Mouse (Mus musculus) MN1 (cell line): ENCODE measurements around the gene Ltbp4.

Experiments
- DNase-seq: peaks from one replicate; pipeline ENCODE4 v3.0.0-alpha.2; 2016; ENCODE audit warnings: low spot score

The Ltbp4 gene

GRCm38 (mm10) chr7:27337175-27337853 lies at the start of gene Ltbp4:
Gene Ltbp4, minus strand, starts transcription at chr7:27337692.
- peak; percentile 64 for DNase-seq

DNA sequence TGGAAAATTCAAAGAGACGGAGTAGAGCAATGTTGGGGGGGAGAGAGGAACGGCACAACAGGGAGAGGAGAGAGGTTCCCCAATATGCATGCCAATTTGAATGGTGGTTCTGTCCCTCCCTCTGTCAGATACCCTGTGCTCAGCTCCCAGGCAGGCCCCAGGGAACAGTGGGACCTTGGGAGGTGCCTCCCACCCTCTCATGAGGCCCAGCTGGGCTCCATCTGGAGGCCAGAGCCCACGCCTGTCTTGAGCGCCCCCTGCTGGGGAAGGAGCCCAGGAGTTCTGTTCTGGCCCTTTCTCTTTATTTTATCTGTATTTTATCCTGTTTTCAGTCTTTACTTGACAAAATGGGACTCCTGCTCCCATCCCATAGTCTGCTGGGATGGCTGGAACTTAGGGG lies 47.2 kb upstream of the Ltbp4 start:
- DNase-seq: peak; percentile 11

DNA sequence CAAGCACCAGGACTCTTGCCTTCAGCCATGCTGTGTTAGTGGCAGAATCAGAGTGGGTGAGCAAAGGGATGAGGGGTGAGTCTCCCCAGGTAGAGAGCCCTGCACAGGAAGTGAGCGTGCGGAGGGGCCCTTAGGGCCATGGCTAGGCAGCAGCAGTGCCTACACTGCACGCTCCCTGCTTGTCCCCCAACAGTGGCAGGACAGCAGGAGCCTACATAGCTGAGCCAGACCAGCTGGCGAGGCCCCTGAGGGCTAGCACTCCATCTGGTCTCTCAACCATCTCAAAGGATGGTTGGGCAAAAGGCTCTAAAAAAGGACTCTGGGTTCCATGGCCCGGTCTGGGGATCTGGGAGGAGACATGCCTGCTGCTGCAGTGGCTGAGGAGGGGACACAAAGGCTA lies 46.6 kb upstream of the Ltbp4 start:
- no peak for DNase-seq

GRCm38 (mm10) chr7:27383233-27383632 lies 45.7 kb upstream of the Ltbp4 start:
- peak; percentile 32 for DNase-seq

- no peak for DNase-seq
Measured at GRCm38 (mm10) chr7:27381560-27381959, 44.1 kb upstream of the Ltbp4 start.

DNA sequence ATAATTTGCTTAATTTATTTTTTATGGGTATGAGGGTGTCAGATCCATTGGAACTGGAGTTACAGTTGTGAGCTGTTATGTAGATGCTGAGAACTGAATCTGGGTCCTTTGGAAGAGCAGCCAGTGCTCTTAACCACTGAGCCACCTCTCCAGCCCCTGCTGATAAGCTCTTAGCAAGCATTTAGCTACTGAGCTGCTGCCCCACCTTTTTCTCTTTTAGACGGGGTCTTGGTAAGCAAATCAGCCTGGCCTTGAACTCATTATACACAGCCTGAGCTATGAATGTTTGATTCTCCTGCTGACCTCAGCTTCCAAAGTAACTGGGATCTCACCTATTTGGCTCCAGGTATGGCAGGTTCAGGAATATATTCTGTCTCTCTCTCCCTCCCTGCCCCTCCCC lies 43.5 kb upstream of the Ltbp4 start:
- DNase-seq: no peak

DNA sequence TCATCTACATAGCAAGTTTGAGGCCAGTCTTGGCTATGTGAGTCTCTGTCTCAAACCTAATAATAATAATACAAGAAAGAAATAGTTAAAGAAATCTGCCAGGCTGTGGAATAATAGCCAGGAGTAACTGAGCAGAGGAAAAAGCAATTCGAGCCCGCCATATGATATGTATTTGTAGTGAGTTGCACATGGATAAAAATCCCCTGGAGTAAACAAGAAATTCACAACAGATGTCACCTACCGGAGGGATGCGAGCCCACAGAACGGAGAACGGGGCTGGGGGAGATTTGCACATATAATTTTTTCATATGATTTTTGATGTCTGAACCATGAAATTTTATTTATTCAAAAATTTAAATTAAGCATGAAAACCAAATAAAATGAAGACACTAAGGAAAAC lies 42.3 kb upstream of the Ltbp4 start:
- DNase-seq: no peak

DNA sequence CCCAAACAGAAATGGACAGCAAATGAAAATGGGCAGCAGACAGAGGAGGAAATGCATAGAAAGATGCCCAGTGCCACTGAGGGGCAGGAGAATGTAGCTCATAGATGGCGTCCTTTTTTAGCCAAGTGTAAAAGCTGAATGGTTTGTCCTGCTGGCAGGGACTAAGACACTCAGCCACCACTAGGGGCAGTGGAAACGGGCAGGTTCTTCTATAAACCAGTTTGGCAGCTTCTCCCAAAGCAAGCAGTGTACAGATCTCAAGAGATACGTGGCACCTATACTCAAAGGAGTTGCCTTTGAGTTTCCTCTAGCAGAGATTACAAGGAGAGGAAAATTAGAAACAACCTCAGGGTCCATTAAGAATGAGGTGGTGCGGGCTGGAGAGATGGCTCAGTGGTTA lies 40.9 kb upstream of the Ltbp4 start:
- DNase-seq: no peak

DNA sequence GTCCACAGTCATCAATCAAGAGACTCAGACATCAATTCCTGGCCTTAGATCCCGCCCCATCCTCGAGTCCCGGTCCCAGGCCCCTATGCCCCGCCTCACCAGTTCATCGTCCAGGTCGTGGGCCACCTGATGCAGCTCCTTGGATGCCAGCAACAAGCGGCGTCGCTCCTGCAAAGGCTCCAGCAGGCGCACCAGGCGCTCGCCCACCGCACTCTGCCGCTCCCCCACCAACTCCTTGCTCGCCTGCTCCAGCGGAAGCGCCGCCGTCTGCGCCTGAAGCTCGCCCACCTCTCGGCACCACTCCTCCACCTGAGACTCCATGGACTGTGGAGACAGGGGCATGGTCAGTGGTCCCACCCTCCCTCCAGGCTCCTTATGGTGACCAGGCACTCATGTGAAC lies 37.8 kb upstream of the Ltbp4 start:
- DNase-seq: no peak

GRCm38 (mm10) chr7:27371715-27372462 lies 34.4 kb upstream of the Ltbp4 start:
- DNase-seq: no peak

DNA sequence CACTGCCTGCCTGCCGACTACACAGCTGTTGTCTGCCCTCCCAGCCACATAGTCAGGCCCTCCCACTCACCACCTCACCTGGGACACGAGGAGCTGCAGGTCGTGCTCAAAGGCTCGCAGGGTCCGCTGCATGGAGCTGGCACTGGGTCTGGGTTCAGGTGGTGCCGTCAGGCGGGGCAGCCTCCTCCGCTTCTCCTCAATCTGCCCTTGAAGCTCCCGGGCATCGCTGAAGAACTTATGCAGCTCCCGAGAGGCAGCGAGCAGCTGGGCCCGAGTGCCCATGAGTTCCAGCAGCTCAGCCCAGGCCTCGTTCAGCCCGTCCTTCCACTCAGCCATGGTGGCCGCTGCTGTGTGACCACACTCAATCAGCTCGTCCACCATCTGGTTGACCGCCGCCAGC lies 31.6 kb upstream of the Ltbp4 start:
- no peak for DNase-seq

DNA sequence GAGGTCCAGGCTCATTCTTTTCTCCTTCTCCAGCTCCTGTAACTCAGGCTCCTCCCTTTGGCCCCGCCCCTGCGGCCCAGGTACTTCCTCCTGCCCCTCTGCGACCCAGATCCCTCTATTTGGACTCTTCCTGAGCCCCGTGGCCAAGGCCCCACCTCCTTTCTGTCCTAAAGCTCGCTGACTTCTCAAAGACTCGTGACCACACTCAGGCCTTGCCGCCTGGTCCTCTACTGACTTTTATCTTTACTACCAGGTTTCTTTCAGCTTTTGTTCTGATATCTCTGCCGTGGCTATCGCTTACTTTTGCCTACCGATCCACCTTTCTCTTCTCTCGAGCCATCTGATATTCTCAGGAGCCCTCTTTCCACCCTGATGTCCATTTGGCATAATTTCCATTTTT lies 30.5 kb upstream of the Ltbp4 start:
- no peak for DNase-seq

- no peak for DNase-seq
Measured at GRCm38 (mm10) chr7:27366082-27366844, 28.8 kb upstream of the Ltbp4 start.

DNA sequence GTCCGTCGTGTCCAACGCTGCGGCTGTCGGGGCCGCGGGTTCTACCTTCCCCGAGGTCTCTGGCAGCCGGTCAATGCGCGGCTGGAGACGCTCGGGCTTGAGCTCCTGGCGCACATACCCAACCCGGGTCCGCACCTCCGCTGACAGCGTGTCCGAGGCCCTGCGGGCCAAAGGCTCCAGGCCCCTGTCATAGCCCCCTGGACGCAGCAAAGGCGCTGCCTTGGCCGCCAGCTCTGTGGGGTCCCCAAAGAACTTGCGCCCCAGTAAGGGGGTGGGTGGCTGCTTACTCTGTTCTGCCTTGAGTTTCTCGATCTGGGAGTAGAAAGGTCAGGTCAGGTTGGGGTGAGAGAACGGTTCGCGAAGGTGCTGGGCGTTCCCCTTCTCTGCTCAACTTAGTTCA lies 26.9 kb upstream of the Ltbp4 start:
- no peak for DNase-seq

GRCm38 (mm10) chr7:27361283-27361946 lies 23.9 kb upstream of the Ltbp4 start:
- DNase-seq: peak; percentile 99

DNA sequence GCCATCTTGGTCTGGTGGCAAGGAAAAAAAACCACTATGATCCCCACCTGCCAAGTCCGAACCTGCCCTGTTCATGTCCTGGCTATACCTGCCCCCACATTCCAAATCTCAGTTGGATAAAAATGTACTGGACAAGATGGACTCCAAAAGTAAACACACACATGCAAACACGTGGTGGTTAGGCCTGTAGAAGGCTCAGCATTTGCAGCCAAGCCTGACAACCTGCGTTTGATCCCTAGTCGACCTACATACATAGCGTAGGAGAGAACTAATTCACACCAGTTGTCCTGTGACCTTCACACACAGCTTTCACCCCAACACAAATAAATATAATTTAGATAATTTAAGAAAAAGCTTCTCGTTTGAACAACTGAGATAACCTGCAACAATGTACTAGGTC lies 23.3 kb upstream of the Ltbp4 start:
- DNase-seq: no peak

DNA sequence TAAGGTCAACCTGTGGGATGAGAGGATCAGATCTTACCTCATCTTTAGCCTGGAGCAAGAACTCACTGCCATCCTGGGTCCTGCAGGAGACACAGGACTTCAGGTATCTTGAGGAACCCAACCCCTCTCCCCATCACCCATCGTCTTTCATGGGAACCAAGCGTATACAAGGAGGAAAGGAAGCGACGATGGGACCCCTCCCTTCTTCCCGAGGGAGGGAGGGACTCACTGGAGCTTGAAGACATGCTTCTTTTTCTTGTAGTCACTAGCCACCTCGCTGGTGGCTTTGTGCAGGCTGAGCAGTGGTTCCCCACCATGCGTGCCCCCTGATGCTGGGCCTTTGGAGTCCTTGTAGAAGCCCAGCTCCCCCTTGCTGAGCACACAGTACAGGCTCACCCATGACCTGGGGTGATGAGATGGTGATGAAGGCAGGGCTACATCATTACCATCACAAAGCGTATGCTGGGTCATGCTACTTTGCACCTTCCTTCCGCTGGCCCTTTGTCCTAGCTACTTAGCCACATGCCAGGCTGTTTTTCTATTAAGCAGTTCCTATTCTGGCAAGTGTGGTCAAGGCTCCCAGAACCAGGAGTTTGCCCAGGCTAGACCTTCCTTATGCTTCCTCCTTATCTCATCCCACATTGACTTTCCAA lies 22.3 kb upstream of the Ltbp4 start:
- no peak for DNase-seq

DNA sequence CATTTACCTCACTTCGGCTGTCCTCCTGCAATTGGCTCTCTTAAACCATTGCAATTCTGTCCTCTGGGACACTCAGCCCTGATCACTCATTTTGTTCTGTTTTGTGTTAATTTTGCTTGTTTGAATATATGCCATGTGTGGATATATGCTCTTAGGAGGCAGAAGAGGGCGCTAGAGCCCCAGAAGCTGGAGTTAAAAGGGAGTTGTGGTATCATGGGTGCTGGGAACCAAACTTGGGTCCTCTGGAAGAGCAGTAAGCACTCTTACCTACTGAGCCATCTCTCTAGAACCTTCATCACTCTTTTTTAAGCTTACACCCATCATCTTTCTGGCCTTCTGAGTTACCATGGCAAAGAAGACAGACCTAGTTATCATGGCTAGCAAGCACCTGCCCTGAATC lies 21.7 kb upstream of the Ltbp4 start:
- DNase-seq: no peak

- DNase-seq: peak; percentile 40
Measured at GRCm38 (mm10) chr7:27357595-27357978, 20.1 kb upstream of the Ltbp4 start.

DNA sequence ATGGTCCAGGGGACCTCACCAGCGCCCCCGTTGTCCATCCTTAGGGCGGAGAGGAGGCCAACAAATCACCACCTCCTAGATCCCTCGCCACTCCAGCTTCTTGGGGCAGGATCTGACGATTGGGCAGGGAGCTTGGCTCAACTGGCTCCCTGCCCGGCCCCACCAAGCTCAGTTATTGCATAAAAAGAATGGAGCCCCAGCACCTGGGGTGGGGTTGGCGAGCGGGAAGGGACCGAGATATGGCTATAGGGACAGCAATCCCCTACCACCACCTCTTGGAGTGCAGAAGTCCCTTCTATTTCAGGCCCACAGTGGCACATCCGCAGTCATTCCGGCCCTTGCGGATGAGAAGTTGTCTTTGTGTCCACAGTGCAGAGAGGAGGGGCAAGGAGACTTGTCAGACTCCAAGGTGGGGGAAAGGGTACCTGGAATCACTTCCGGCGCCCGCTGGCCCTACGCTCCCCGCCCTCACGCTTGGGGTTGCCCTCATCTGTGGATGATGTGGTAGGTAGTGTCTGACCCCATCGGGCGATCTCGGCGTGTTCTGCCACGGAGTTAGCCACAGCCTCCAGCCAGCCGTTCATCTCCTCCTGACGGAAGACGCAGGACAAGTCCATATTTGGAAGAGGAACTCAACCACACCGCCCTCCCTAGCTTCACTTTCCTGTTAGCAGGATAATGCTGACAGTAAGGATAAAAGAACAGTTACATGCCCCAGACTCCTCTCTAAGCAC lies 19.5 kb upstream of the Ltbp4 start, which contains the start of gene Gm20479:
Gene Gm20479, minus strand, starts transcription at position 559 of the 734 bp plus-strand sequence.
- DNase-seq: peak; percentile 80

DNA sequence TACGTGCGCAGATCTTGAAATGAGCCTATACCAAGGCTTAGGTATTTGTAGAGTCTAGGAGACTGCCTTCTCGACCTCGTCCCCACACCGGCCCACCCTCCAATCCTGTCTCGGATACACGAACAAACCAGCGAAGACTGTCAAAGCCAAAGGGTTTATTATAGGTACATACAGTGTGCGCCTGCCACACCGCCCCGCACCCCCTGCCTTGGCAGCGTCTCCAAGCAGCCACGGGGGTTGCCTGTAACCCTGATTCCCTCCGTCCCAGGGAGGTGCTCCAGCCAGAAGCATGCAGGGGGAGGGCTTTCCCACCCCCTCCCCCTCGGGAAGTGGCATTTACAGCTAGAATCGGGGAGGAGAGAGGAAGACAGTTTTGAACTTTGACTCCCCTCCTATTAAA lies 18.8 kb upstream of the Ltbp4 start:
- peak; percentile 58 for DNase-seq
